Mouse (Mus musculus): ENCODE results near the gene Stap2.

DNA sequence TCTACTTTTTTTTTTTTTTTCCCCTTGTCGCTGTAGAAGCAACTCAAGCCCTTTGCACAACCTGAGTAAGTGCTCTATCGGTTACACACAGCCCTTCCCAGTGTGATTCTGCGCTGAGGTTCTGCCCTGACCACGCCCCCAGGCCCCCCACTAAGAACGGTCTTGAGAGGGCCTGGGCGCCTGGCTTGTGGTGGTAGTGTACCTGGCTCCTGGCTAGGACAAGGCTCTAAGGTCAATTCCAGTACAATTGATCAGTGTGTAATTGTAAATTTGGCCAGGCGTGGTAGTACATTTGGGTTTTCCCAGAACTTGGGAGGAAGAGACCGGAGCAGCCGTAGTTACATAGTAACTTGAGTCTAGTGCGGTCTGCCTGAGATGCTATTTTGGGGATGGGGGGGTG is 1.6 kb upstream of the Stap2 start:
- TF ChIP-seq CTCF (IDR thresholded peaks at IDR 0.05; ENCODE audit: control insufficient read depth, insufficient read depth, low read length) (no peak), POLR2A (IDR thresholded peaks at IDR 0.05; ENCODE audit: borderline replicate concordance, control insufficient read depth, low read depth, low read length) (no peak)
